Mouse (Mus musculus) B cell, adult (primary cell): ENCODE results near the gene Taf10. TPM values are rescaled to one million over a fixed set of nuclear protein-coding genes. Genes with fewer than 3 reads are reported as not detected.

Experiments used
- total RNA-seq: library from RNA; stranded (reverse); gene quantifications from 4 replicates; pipeline ENCODE4 v1.2.4, GENCODE M21; 2023; ENCODE audit not compliant: inconsistent age

Taf10 gene
- 181 to 207 TPM (median 199 TPM) in 4 replicates for total RNA-seq

GRCm38 (mm10) chr7:105743926-105744590 lies at the start of gene Taf10:
Taf10 (minus strand) TSS chr7:105744361.

GRCm38 (mm10) chr7:105787285-105788140 lies 43.4 kb upstream of the Taf10 start, which contains the start of gene Dchs1:
Dchs1 (minus strand) TSS chr7:105787654.

GRCm38 (mm10) chr7:105751491-105752433 lies 7.6 kb upstream of the Taf10 start, which contains the start of gene Tpp1:
Tpp1 (minus strand) TSS chr7:105752235.

GRCm38 (mm10) chr7:105736911-105737521 lies 7.1 kb downstream of the Taf10 start, which contains the start of gene Rrp8:
Rrp8 (minus strand) TSS chr7:105737385.

GRCm38 (mm10) chr7:105736264-105736901 lies 7.8 kb downstream of the Taf10 start, which contains the start of gene Ilk:
Ilk (plus strand) TSS chr7:105736592.

Other genes starting within 250 kb of the Taf10 start
- 20.7 to 26.4 TPM (median 22.0 TPM) in 4 replicates for gene Smpd1, start 190.0 kb downstream of the Taf10 start, total RNA-seq
- gene Apbb1, start 162.7 kb downstream of the Taf10 start, total RNA-seq: 2.5 to 4.7 TPM (median 2.9 TPM) in 4 replicates
- gene Hpx, start 144.2 kb downstream of the Taf10 start, total RNA-seq: 0.45 TPM in 1 of 4 replicates, not detected in the others
- gene Trim3, start 110.8 kb downstream of the Taf10 start, total RNA-seq: 27.5 to 34.8 TPM (median 29.2 TPM) in 4 replicates
- gene Timm10b, start 104.3 kb downstream of the Taf10 start, total RNA-seq: 51.6 to 73.3 TPM (median 63.1 TPM) in 4 replicates
- gene Arfip2, start 103.9 kb downstream of the Taf10 start, total RNA-seq: 37.3 to 51.9 TPM (median 41.4 TPM) in 4 replicates
- gene Gm45799, start 103.8 kb downstream of the Taf10 start, total RNA-seq: 13.5 to 24.2 TPM (median 18.6 TPM) in 4 replicates
- 2.9 to 11.5 TPM (median 9.5 TPM) in 4 replicates for gene Dnhd1, start 93.5 kb downstream of the Taf10 start, total RNA-seq
- gene Ilk, start 7.8 kb downstream of the Taf10 start, total RNA-seq: 72.8 to 88.4 TPM (median 77.2 TPM) in 4 replicates
- gene Rrp8, start 7.0 kb downstream of the Taf10 start, total RNA-seq: 22.9 to 29.9 TPM (median 23.8 TPM) in 4 replicates
- 73.2 to 75.2 TPM (median 74.8 TPM) in 4 replicates for gene Tpp1, start 7.9 kb upstream of the Taf10 start, total RNA-seq
- 0.09 to 0.77 TPM in 2 of 4 replicates, not detected in the others for gene Dchs1, start 43.3 kb upstream of the Taf10 start, total RNA-seq
- 49.2 to 69.7 TPM (median 52.5 TPM) in 4 replicates for gene Mrpl17, start 66.7 kb upstream of the Taf10 start, total RNA-seq
- gene Gm4070, start 209.6 kb upstream of the Taf10 start, total RNA-seq: 64.0 to 114 TPM (median 84.2 TPM) in 4 replicates